Comparison of ENCODE assay signal across 23 mouse cellular contexts in the genomic region with DNA sequence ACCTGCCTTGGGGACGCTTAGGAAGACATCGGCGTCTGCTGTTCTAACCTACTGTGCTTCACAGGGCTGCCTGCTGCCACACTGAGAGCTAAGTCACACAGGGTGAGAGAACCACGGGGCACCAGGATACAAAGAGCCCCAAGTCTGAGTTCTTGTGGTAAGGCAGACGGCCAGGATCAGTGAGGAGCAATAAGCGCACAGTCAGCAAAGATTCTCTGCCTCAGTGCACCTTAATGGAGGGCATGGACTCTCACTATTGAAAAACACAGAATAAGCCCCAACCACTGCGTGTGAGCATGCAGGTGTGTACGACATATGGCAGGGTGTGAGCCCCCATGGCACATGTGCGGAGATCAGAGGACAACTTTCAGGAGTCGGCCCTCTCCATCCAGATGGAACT.
"Had no signal": no experiment of that assay in that cellular context is flagged by ENCODE, and none has a peak within 500 bp of the region (broad histone marks: within the 10 kb centered on the region; RNA-seq: fewer than 3 reads in every experiment).

No protein-coding gene starts in this region.

- H3K4me1 ChIP-seq: liver, embryonic 13.5 days; midbrain, embryonic 10.5 days; neural tube, embryonic 15.5 days had no signal

- H3K9ac ChIP-seq: liver, embryonic 13.5 days; midbrain, embryonic 13.5 days; neural tube, embryonic 15.5 days had no signal

- H3K27me3 ChIP-seq: liver, embryonic 13.5 days; megakaryocyte, embryonic 14.5 days; midbrain, embryonic 13.5 days; neural tube, embryonic 15.5 days had no signal

- DNase-seq: kidney, adult 18-20 months; kidney, adult 9 months; kidney, postnatal 14 days; kidney, postnatal 4 days; layer of hippocampus, adult 9-11 months; liver, embryonic 13.5 days; lung, adult 2 months; lung, postnatal 14 days; lung, postnatal 4 days; right cerebral cortex, postnatal 25 days; spleen, adult 18-20 months; thymus, adult 2 months; thymus, postnatal 14 days; thymus, postnatal 4 days had no signal

- H3K4me3 ChIP-seq: layer of hippocampus, adult 2 months; left cerebral cortex, adult 2 months; liver, embryonic 13.5 days; megakaryocyte, embryonic 14.5 days; midbrain, embryonic 10.5 days; midbrain, embryonic 13.5 days; myocyte; neural tube, embryonic 15.5 days had no signal

- H3K9me3 ChIP-seq: liver, embryonic 13.5 days; megakaryocyte, embryonic 14.5 days; midbrain, embryonic 10.5 days; midbrain, embryonic 13.5 days; neural tube, embryonic 15.5 days had no signal

- H3K27ac ChIP-seq: layer of hippocampus, adult 2 months; left cerebral cortex, adult 2 months; liver, embryonic 13.5 days; midbrain, embryonic 10.5 days; midbrain, embryonic 13.5 days; neural tube, embryonic 15.5 days; stomach, postnatal 0 days had no signal

- ATAC-seq: midbrain, embryonic 13.5 days; midbrain, embryonic 16.5 days had no signal

- H3K36me3 ChIP-seq: liver, embryonic 13.5 days; neural tube, embryonic 15.5 days had no signal

- H3K4me2 ChIP-seq: liver, embryonic 13.5 days; midbrain, embryonic 13.5 days; neural tube, embryonic 15.5 days had no signal
